Mouse (Mus musculus) layer of hippocampus, adult 11-12 months (tissue): ENCODE data around the gene 4833439L19Rik.
"Not testable (repeated sequence)": the region's sequence is repeated elsewhere in the genome, so short reads cannot be mapped to it uniquely, and the experiment has no call there.

Source experiments
- DNase-seq: peaks from one replicate; pipeline ENCODE4 v3.0.0; 2022; ENCODE audit warnings: low spot score

Gene 4833439L19Rik

DNA sequence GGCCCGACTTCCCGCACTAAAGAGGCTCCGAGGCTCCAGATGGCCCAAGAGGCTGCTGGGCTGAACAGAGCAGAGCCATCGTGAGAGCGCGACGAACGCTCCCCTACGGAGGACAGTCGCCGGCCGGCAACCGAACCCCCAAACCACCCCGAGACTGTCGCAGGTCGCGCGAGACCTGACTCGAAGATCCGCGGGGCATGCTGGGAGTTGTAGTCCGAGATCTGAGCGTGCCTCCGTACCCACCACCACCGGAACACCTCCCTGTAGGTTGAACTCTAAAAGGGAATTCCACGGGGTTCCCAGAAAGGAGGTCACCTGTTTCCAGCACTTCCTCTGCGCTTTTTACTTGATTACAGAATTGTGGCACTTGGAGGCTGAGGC, at the start of gene 4833439L19Rik:
Gene 4833439L19Rik, minus strand, starts transcription at position 235 of the 381 bp plus-strand sequence.
- peak; percentile 95 for DNase-seq

DNA sequence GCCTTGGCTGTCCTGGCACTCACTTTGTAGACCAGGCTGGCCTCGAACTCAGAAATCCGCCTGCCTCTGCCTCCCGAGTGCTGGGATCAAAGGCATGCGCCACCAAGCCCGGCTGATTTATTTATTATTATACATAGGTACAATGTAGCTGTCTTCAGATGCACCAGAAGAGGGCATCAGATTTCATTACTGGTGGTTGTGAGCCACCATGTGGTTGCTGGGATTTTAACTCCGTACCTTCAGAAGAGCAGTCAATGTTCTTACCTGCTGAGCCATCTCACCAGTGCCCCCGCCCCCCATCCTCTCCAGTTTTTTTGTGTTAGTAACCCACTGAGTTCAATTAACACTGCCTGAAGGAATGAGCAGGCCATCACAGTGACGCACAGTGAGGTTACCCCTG, 47.9 kb upstream of the 4833439L19Rik start:
- DNase-seq, result not testable (repeated sequence)

DNA sequence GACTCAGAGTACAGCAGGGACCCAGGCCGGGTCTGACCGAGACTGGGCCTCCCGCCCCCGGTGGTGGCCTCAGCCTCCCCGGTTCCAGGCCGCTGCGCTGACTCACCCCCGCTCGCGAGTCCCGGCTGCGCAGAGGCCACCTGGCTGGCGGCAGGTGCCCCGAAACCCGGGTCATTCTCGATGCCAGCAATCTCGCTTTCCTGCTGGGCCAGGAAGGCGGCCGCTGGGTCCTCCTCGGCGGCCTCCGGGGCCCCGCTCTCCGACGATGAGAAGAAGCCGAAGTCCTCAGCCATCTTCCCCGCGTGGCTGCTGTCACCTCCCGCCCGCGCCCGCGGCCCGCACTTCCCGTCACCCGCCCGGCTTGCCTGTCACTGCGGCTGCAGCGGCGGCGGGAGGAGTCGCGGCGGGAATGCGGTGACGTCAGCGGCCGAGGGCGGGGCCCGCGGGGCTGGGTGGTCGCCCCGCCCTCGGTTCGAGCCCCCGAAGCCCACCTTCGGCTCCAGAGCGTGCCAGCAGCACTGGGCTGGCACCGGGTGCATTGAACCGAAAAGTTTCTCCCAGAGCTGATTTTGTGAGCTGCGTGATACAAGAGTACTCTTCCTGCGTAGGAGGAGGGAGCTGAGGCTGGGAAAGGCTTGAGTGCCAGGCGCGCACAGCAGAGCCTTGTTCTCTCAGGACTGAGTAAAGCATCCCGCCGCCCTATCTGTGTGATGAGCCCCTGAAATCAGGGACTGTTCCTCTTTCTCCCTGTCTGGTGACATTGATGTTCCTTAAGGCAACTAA, 45.9 kb upstream of the 4833439L19Rik start, which contains the start of gene Cltb:
Gene Cltb, minus strand, starts transcription at position 373 of the 783 bp plus-strand sequence.
- DNase-seq, result peak; percentile 90

GRCm38 (mm10) chr13:54610613-54610971, 45.4 kb upstream of the 4833439L19Rik start:
- DNase-seq, result no peak

- DNase-seq, result no peak
Measured at GRCm38 (mm10) chr13:54609301-54609700, 44.1 kb upstream of the 4833439L19Rik start.

DNA sequence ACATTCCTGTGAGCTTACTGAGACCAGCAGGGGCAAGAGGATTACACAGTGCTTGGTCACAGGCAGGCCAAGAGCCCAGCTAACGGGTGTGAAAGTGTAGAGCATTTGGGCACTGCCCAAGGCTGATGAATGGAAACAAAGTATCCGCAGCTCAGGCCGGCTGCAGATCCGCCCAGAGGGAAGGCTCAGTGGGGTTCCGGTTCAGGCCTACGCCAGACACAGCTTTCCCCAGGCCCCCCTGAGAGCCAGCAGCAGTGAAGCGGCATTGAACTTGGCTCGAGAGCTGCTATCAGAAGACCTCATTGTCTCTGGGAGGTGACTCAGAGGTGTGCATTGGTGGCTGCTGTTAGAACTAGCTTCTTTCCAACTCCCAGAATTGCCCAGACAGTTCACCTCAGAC, 43.4 kb upstream of the 4833439L19Rik start:
- DNase-seq, result peak; percentile 53

GRCm38 (mm10) chr13:54608002-54608401, 42.8 kb upstream of the 4833439L19Rik start:
- DNase-seq, result no peak

GRCm38 (mm10) chr13:54607204-54607603, 42.0 kb upstream of the 4833439L19Rik start:
- DNase-seq, result no peak

DNA sequence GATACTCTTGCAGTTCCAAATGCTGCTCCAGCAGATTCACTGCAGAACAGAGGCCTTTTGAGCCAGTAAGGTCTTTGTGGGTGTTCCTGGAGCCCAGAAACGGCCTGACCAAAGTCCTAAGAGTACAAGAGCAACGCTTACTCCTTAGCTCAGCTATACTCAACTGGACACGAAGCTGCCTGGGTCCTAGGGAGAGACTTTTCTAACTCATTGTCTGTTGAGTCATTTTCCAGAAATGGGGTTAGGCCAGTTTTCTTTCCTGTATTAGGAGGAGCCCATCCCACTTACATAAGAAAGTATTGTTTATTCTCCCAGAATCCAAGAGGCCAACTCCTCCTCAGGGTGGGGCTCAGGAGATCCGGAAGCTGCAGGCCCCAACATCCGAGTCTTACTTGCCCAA, 40.2 kb upstream of the 4833439L19Rik start:
- DNase-seq, result no peak

DNA sequence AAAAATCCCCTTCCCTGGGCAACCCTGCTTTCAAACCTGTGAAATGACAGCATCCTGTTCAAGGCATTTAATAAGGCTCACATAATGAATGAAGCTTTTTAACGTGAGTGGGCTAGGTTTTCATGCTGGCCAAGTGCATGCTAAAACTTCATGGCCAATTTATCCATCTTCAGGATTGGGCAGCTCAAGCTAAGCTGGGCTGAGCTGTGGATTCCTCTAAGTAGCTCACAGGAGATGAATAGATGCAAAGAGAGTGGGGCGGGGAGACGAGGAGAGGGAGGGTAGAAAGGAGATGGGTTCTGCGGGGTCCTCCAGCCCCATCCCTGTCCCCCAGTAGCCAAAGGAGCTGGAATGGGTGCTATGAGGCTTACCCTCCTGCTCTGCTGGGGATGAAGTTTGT, 39.0 kb upstream of the 4833439L19Rik start:
- DNase-seq, result no peak

DNA sequence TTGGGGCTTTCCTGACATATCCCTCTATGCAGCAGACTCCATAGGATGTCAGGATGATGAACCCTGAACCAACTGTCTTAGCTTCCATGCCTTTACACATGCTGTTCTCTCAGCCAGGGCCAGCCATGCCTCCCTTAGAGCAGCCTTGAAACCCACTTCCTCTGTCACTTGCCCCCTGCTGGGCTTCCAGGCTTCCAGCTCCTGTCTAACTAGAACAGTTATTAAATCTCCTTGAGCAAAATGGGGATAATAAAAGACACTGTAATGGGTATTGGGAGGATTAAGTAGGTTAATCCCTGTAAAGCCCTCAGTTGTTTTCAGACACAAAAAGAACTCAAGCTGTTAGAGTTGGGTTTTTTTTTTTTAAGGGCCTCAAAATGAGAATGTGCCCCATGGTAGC, 38.3 kb upstream of the 4833439L19Rik start:
- no peak for DNase-seq

GRCm38 (mm10) chr13:54602639-54603111, 37.4 kb upstream of the 4833439L19Rik start:
- no peak for DNase-seq

DNA sequence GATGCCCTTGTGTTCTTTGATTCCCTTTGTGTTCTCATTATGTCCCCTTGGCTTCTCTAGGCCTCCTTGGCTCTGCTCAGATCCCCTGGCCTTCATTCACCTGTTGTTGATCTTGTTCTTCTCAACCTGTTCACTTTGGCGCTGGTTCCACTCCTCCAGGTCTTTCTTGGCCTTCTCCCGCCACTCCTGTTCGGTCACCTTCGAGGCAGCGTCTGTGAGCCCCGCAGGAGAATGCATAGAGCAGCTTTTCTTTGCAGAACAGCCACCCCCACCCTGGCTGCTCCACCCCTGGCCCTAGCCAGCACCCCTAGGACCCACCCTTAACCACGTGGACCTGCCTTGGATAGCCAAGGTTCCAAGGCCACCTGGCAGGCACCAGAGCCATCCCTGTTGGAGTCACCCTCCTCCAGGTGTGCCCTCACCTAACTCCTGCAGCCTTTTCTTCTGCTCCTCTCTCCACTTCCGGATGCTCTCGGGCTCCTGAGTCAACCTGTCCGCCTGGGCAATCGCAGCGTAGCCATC, 33.4 kb upstream of the 4833439L19Rik start:
- DNase-seq, result no peak

DNA sequence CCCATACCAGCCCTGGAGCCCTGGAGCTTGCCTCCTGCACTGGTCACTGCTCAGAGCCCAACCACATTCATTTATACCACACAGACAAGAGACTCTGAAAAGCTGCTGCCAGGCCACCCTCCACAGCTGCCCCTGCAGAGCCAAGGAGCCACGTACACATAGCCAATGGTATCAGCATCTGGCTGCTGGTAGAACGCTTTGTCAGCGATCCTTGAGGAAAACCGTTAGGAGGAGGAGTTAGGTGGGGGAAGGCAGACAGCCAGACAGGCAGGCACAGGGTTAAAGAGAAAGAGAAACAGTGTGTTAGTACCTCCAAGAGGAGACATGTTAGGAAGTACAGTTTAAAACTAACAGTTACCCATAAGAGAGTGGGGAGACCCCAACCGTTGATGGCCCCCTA, 31.6 kb upstream of the 4833439L19Rik start:
- no peak for DNase-seq

DNA sequence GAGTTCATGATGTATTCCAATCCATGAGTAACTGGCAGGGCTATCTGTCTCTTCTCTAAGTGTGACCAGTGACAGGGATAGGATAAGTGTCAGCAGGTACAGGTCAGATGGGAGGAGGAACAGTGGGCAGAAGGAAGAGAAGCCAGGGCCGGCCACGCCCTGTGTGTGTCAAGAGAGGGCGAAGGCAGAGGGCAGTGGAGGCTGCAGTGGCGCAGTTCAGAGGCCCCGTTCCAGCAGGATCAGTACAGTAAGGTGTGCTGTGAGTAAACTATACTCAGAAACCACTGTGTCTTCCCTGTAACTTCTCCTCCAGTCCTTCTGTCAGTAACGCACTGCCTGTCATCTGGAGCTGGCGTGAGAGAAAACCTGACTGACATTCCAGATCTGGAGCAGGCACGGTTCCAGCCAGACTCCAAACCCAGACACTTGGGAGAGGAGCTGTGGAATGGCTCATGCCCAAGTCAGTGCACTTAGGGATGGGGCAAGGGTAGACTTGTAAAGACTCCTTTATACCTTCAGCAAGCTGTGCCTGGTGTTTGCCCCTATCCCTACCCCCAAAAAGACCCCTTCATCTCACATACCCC, 31.0 kb upstream of the 4833439L19Rik start:
- DNase-seq, result no peak

- peak; percentile 37 for DNase-seq
Measured at GRCm38 (mm10) chr13:54593617-54594016, 28.4 kb upstream of the 4833439L19Rik start.

GRCm38 (mm10) chr13:54591776-54592356, 26.6 kb upstream of the 4833439L19Rik start:
- no peak for DNase-seq

GRCm38 (mm10) chr13:54589996-54590951, 25.0 kb upstream of the 4833439L19Rik start, which contains the start of the genes Nop16 and Higd2a:
Gene Nop16 (minus strand): TSS chr13:54590090.
Gene Higd2a (plus strand): TSS chr13:54590207.
- DNase-seq, result peak; percentile 98

DNA sequence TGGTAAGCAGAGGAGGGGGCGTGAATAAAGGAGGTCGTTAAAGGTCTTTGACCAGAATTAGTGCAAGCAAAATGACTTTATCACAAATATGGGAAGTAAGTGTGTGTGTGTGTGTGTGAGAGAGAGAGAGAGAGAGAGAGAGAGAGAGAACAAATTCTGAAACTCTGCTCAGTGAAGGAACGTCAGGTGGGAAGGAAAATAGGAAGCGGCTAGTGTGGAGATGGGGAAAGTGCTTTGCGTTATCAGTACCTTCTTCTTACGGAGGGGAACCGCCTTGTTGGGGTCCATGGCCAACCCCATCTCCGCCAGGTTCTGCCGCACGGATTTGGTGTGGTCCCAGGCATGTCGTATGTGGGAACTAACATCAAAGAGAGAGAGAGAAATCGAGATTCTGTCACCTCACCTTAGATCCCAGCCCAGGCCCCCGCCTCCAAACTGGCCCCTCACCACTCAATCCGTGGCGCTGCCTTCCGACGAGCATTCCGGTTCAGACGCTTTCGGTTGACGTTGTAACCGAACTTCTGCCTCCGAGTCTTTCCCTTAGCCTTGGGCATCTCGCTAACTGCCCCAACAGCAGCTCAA, 24.3 kb upstream of the 4833439L19Rik start:
- DNase-seq, result no peak

DNA sequence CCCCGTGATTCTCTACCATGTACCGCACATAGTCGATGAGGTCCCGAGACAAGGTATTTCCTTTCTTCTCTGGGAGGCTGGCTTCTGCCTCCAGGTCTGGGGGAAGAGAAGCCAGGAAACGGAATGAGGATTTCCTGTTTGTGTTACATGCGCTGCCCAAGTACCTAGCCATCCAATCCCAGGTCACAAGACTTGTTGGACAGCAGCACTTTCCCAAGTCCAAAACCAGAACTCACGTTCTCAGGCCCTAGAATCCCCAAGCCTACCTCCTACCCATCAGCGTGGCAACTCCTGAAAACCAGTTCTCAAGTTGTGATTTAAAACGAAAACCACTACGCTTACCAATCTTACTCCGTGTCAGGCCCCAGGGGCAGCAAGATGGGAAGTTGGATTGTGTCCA, 20.6 kb upstream of the 4833439L19Rik start:
- DNase-seq, result no peak

- DNase-seq, result no peak
Measured at GRCm38 (mm10) chr13:54582860-54583259, 17.6 kb upstream of the 4833439L19Rik start.
